Mouse (Mus musculus) small intestine, adult 10 weeks (tissue): ENCODE results near the gene A730046J19Rik. TPM values are rescaled to one million over a fixed set of nuclear protein-coding genes. Genes with fewer than 3 reads are reported as not detected.

Source experiments
- polyA plus RNA-seq: library from polyadenylated mRNA; stranded (reverse); fragments of 350-450 nt; fragmentation: Illumina TruSeq; extraction: RNeasy Lipid Tissue Mini Kit (QIAGEN cat#74804); gene quantifications from one replicate; pipeline ENCODE4 v1.2.3, GENCODE M21; 2014; ENCODE audit warnings: low replicate concordance

Gene A730046J19Rik
- not detected for polyA plus RNA-seq

DNA sequence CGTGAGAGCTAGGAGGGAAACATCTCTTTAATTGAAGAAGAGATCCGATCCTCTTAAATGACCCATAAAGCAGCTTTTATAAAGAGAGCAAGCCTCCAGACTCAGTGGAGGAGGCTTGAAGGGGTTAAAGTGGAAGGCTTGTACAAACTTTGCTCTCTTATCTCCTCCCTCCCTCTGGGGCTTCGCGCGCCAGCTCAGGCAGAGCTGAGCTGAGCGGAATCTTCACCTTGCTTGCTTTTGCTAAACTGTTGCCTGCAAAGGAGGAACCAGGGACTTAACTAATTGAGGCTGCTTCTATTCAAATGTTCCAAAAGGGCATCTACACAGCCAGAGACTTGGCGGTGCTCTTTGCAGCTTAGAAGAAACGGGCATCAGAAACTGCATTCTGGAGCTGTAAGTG, at the start of gene A730046J19Rik:
Gene A730046J19Rik, plus strand, starts transcription at position 173 of the 400 bp plus-strand sequence.

Other genes with a start within 250 kb of the A730046J19Rik start
- gene Dcx, start 220.4 kb upstream of the A730046J19Rik start, polyA plus RNA-seq = 0.11 TPM
- 20.2 TPM for gene Alg13, start 164.1 kb downstream of the A730046J19Rik start, polyA plus RNA-seq